Mouse (Mus musculus) common myeloid progenitor, adult 5-6 weeks (primary cell): ENCODE data around the gene Syt2. TPM values are rescaled to one million over a fixed set of nuclear protein-coding genes. Genes with fewer than 3 reads are reported as not detected.

ENCODE experiments used
- ATAC-seq: replicated peaks from 2 replicates; pipeline ENCODE4 v1.8.0; 2016; ENCODE audit warnings: low read depth, mild to moderate bottlenecking, moderate TSS enrichment, inconsistent platforms; ENCODE audit not compliant: poor library complexity, severe bottlenecking
- total RNA-seq: library from RNA; stranded (forward); fragments of 200-1000, 187-1606 nt; gene quantifications from 2 replicates; pipeline ENCODE4 v1.2.3, GENCODE M21; 2017

The Syt2 gene
- 0.05 TPM in 1 of 2 replicates, not detected in the other for total RNA-seq

- peak; percentile 23; the same call in 1 of the 2 replicates for ATAC-seq
Measured at GRCm38 (mm10) chr1:134646261-134646962, at the start of gene Syt2. Syt2 (plus strand) TSS chr1:134646677.

- ATAC-seq, result peak; percentile 66
Measured at GRCm38 (mm10) chr1:134597339-134598054, 49.0 kb upstream of the Syt2 start.

- no peak for ATAC-seq
Measured at GRCm38 (mm10) chr1:134604086-134604485, 42.4 kb upstream of the Syt2 start.

GRCm38 (mm10) chr1:134605670-134606069, 40.8 kb upstream of the Syt2 start:
- ATAC-seq, result no peak

- peak; percentile 83 for ATAC-seq
Measured at GRCm38 (mm10) chr1:134606381-134606780, 40.1 kb upstream of the Syt2 start.

- no peak for ATAC-seq
Measured at GRCm38 (mm10) chr1:134607279-134607678, 39.2 kb upstream of the Syt2 start.

GRCm38 (mm10) chr1:134609172-134609571, 37.3 kb upstream of the Syt2 start:
- ATAC-seq, result no peak

GRCm38 (mm10) chr1:134614554-134614953, 31.9 kb upstream of the Syt2 start:
- ATAC-seq, result 0 out of 2 replicates have a peak, but pooled peaks have one; percentile 18

GRCm38 (mm10) chr1:134614988-134615387, 31.5 kb upstream of the Syt2 start:
- peak; percentile 50; the same call in 1 of the 2 replicates for ATAC-seq

- ATAC-seq, result no peak
Measured at GRCm38 (mm10) chr1:134617656-134618055, 28.8 kb upstream of the Syt2 start.

- ATAC-seq, result no peak
Measured at GRCm38 (mm10) chr1:134625325-134625724, 21.2 kb upstream of the Syt2 start.

- no peak for ATAC-seq
Measured at GRCm38 (mm10) chr1:134629455-134629854, 17.0 kb upstream of the Syt2 start.

- ATAC-seq, result no peak
Measured at GRCm38 (mm10) chr1:134634296-134634695, 12.2 kb upstream of the Syt2 start.

- ATAC-seq, result no peak
Measured at GRCm38 (mm10) chr1:134636245-134636644, 10.2 kb upstream of the Syt2 start.

- ATAC-seq, result peak; percentile 69
Measured at GRCm38 (mm10) chr1:134636684-134637083, 9.8 kb upstream of the Syt2 start.

GRCm38 (mm10) chr1:134638041-134638440, 8.4 kb upstream of the Syt2 start:
- no peak for ATAC-seq

GRCm38 (mm10) chr1:134638522-134638921, 8.0 kb upstream of the Syt2 start:
- ATAC-seq, result peak; percentile 57; the same call in 1 of the 2 replicates

- no peak for ATAC-seq
Measured at GRCm38 (mm10) chr1:134639460-134639859, 7.0 kb upstream of the Syt2 start.

GRCm38 (mm10) chr1:134641507-134641906, 5.0 kb upstream of the Syt2 start:
- no peak for ATAC-seq

GRCm38 (mm10) chr1:134643702-134644101, 2.8 kb upstream of the Syt2 start:
- ATAC-seq, result no peak
